Mouse (Mus musculus) forebrain, embryonic 12.5 days (tissue): ENCODE results near the gene Col8a2. TPM values are rescaled to one million over a fixed set of nuclear protein-coding genes. Genes with fewer than 3 reads are reported as not detected.

Source experiments
- ATAC-seq: fragments of 200-750 bp; cut with Nextera tagmentation; 2 replicates; pipeline ENCODE4 v1.8.0; 2017; ENCODE audit warnings: moderate TSS enrichment; ENCODE audit not compliant: low FRiP score
- H3K27ac ChIP-seq: fragments of 300-500 bp; sonication (generic); 2 replicates; pipeline ENCODE4 v1.5.1; 2016; ENCODE audit warnings: mild to moderate bottlenecking
- H3K27me3 ChIP-seq: fragments of 300-500 bp; sonication (generic); 2 replicates; pipeline ENCODE4 v1.6.1; 2016; ENCODE audit warnings: mild to moderate bottlenecking
- H3K36me3 ChIP-seq: fragments of 300-500 bp; sonication (generic); replicated peaks from 2 replicates; pipeline ENCODE4 v1.6.1; 2016; ENCODE audit warnings: mild to moderate bottlenecking
- H3K4me1 ChIP-seq: fragments of 300-500 bp; sonication (generic); 2 replicates; pipeline ENCODE4 v1.6.1; 2016
- H3K4me2 ChIP-seq: fragments of 300-500 bp; sonication (generic); 2 replicates; pipeline ENCODE4 v1.6.1; 2016; ENCODE audit warnings: mild to moderate bottlenecking, moderate library complexity
- H3K4me3 ChIP-seq: fragments of 300-500 bp; sonication (generic); replicated peaks from 2 replicates; pipeline ENCODE4 v1.5.1; 2016; ENCODE audit warnings: mild to moderate bottlenecking
- H3K9ac ChIP-seq: fragments of 300-500 bp; sonication (generic); 2 replicates; pipeline ENCODE4 v1.6.1; 2016; ENCODE audit warnings: mild to moderate bottlenecking
- H3K9me3 ChIP-seq: fragments of 300-500 bp; sonication (generic); 2 replicates; pipeline ENCODE4 v1.6.1; 2016
- WGBS: fragments of 180-500 bp; shearing (Covaris S2); methylation state at CpG from one replicate; pipeline ENCODE4 v1.1.7; 2016; 5-methylcytosine and 5-hydroxymethylcytosine counted together
- polyA plus RNA-seq: library from polyadenylated mRNA; unstranded; fragments of >200 nt; fragmentation: Nextera tagmentation; extraction: Ambion mirVana; gene quantifications from 2 replicates; pipeline ENCODE4 v1.2.1, GENCODE M21; 2016

Col8a2 gene
- polyA plus RNA-seq, 1 experiment from 2014 or later: 22.6 TPM

DNA sequence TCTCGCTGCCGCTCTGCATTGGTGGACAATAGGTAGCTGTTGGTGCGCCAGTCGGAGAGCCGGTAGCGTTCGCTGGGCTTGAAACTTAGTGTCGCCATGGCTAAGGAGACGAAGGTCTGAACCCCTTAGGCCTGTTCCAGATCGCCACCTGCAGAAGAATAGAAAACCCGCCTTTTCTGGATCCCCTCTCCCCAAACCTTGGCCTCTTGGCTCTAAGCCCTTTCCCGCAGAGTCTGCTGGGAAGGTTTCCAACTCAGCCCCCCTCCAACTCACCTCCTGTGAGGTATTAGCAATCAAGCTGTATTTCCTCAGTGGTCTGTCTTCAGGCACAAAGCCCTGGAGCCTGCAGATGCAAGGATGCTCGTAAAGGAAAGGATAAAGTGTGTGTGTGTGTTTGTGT, 38.3 kb downstream of the Col8a2 start:
- H3K9ac ChIP-seq: no peak overlapping the region
- WGBS: 9% methylated on average over 13 of the region's 13 CpGs

DNA sequence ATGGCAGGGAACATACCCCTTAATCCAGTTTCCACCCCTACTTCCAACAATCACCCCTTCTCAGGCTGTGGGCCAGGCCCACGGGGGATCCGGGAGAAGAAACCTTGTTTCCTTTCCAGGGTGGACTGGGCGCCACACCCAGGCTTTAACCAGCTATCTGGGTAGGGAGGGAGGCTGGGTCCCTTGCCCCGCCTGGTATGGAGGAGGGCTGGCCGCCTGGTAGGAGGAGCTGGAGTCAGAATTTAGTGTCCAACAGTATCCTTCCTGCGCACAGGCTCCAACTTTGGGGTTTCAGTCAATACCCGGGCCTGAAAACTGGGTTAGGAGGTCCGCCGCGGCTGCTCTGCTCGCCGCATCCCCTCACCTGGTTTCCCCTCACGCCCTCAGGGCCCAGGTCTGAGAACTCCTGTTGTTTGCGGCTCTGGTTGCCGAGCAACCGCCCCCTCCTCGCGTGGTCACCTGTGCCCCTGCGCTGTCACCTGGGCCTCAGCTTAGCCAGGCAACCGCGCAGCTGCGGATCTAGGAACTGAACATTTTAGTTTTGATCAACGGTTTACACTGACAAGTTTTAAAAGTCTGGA, 38.8 kb downstream of the Col8a2 start, which contains the start of gene Tekt2:
Gene Tekt2, minus strand, starts transcription at position 408 of the 581 bp plus-strand sequence.
- Histone ChIP-seq H3K4me2 (peak within 1 kb of the TSS; percentile 31), H3K27me3 (peaks cover 35% of the 10 kb centered on the region), H3K36me3 (no peaks in the 10 kb centered on the region), H3K4me3 (no peak within 1 kb of the TSS), H3K4me1 (peaks cover 7% of the 10 kb centered on the region), H3K9me3 (no peaks in the 10 kb centered on the region), H3K9ac (no peak within 1 kb of the TSS; the same call in 1 of the 2 replicates), H3K27ac (no peak within 1 kb of the TSS)
- no peak for ATAC-seq
- WGBS: 9% methylated on average over 23 of the region's 23 CpGs

More for the DNA sequence above, 38.3 kb downstream of the Col8a2 start:
- ATAC-seq: no peak
- Histone ChIP-seq H3K4me2 (peak overlapping the region; percentile 17), H3K36me3 (no peaks in the 10 kb centered on the region), H3K9me3 (no peaks in the 10 kb centered on the region), H3K27me3 (peaks cover 35% of the 10 kb centered on the region), H3K4me1 (peaks cover 12% of the 10 kb centered on the region), H3K27ac (no peak overlapping the region), H3K4me3 (no peak overlapping the region)

DNA sequence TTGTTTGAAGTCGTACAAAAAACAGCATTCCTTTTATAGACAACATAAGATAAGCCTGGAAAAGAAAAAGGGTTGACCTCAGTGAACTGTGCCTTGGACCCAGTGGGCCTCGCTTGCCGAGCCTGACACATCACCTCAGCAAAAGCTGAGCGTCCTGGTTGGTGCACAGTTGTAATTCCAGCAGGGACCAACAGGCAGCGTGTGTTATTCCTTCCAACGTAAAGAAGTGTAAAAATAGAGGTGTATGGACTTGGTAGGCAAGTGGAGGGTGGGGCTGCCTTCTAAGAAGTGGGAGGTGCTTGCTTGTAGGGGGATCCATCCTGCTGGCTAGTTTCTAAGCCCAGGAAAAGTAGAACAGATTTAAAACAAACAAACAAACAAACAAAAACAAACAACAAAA, 39.4 kb downstream of the Col8a2 start:
- Histone ChIP-seq H3K27ac (no peak overlapping the region), H3K9ac (no peak overlapping the region), H3K9me3 (no peaks in the 10 kb centered on the region), H3K4me3 (no peak overlapping the region), H3K4me2 (no peak overlapping the region), H3K4me1 (peaks cover under 1% of the 10 kb centered on the region; the same call in 1 of the 2 replicates), H3K27me3 (peaks cover 35% of the 10 kb centered on the region), H3K36me3 (no peaks in the 10 kb centered on the region)
- WGBS: 25% methylated on average over 6 of the region's 6 CpGs
- ATAC-seq: no peak

- H3K4me1 ChIP-seq: no peaks in the 10 kb centered on the region
- H3K4me2 ChIP-seq: no peak overlapping the region
- H3K9ac ChIP-seq: no peak overlapping the region
- ATAC-seq: no peak
- H3K27me3 ChIP-seq: peaks cover 4% of the 10 kb centered on the region
- no peak overlapping the region for H3K27ac ChIP-seq
- H3K36me3 ChIP-seq: no peaks in the 10 kb centered on the region; the same call in 1 of the 2 replicates
- 89% methylated on average over 4 of the region's 4 CpGs for WGBS
- no peaks in the 10 kb centered on the region for H3K9me3 ChIP-seq
- no peak overlapping the region for H3K4me3 ChIP-seq
These were observed 43.7 kb downstream of the Col8a2 start for GRCm38 (mm10) chr4:126330295-126330694.

- no peak for ATAC-seq
- Histone ChIP-seq H3K36me3 (no peaks in the 10 kb centered on the region; the same call in 1 of the 2 replicates), H3K9me3 (no peaks in the 10 kb centered on the region), H3K27me3 (no peaks in the 10 kb centered on the region), H3K4me1 (no peaks in the 10 kb centered on the region), H3K4me3 (no peak overlapping the region), H3K4me2 (no peak overlapping the region), H3K27ac (no peak overlapping the region), H3K9ac (no peak overlapping the region)
- WGBS: 81% methylated on average over 1 of the region's 1 CpGs
These were observed 45.2 kb downstream of the Col8a2 start for GRCm38 (mm10) chr4:126331751-126332150.

GRCm38 (mm10) chr4:126332358-126332757, 45.8 kb downstream of the Col8a2 start:
- Histone ChIP-seq H3K4me1 (no peaks in the 10 kb centered on the region), H3K36me3 (no peaks in the 10 kb centered on the region; the same call in 1 of the 2 replicates), H3K9me3 (no peaks in the 10 kb centered on the region), H3K27ac (no peak overlapping the region), H3K4me2 (no peak overlapping the region), H3K27me3 (no peaks in the 10 kb centered on the region), H3K4me3 (no peak overlapping the region), H3K9ac (no peak overlapping the region)
- ATAC-seq: no peak
- WGBS: 58% methylated on average over 3 of the region's 3 CpGs

- no peak for ATAC-seq
- Histone ChIP-seq H3K4me1 (no peaks in the 10 kb centered on the region), H3K9me3 (no peaks in the 10 kb centered on the region), H3K27ac (no peak overlapping the region), H3K4me2 (no peak overlapping the region), H3K27me3 (no peaks in the 10 kb centered on the region), H3K4me3 (no peak overlapping the region), H3K9ac (no peak overlapping the region), H3K36me3 (peaks cover 1% of the 10 kb centered on the region; the same call in 1 of the 2 replicates)
- 66% methylated on average over 4 of the region's 4 CpGs for WGBS
These were observed 52.9 kb downstream of the Col8a2 start for GRCm38 (mm10) chr4:126339461-126339860.

- no peak overlapping the region for H3K4me2 ChIP-seq
- no peak overlapping the region for H3K27ac ChIP-seq
- no peak for ATAC-seq
- H3K9ac ChIP-seq: no peak overlapping the region
- peaks cover 21% of the 10 kb centered on the region for H3K36me3 ChIP-seq
- WGBS: 78% methylated on average over 4 of the region's 4 CpGs
- no peaks in the 10 kb centered on the region for H3K9me3 ChIP-seq
- no peaks in the 10 kb centered on the region for H3K27me3 ChIP-seq
- no peaks in the 10 kb centered on the region for H3K4me1 ChIP-seq
- H3K4me3 ChIP-seq: no peak overlapping the region
These were observed 56.9 kb downstream of the Col8a2 start for GRCm38 (mm10) chr4:126343451-126343850.

DNA sequence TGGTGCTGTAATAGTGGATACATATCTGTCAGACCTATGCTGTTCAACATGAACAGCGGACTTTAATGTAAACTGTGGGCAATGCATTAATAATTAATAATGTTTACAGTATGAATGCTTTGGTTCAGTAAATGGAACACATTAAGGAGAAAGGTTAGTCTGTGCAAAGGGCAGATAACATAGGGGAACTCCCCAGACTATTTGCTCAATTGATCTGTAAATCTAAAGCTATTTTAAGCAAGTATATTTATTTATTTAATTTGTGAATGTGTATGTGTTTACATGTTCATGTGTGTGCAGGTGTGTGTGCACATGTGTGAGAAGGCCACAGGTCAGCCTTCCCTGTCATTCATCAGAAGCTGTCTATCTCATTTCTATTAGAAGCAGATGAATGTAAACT, 73.5 kb downstream of the Col8a2 start:
- H3K4me2 ChIP-seq: no peak overlapping the region
- H3K27ac ChIP-seq: no peak overlapping the region
- H3K27me3 ChIP-seq: no peaks in the 10 kb centered on the region
- H3K9me3 ChIP-seq: no peaks in the 10 kb centered on the region
- WGBS: 92% methylated on average over 1 of the region's 1 CpGs
- no peaks in the 10 kb centered on the region for H3K4me1 ChIP-seq
- ATAC-seq: no peak
- H3K9ac ChIP-seq: no peak overlapping the region
- peaks cover 39% of the 10 kb centered on the region for H3K36me3 ChIP-seq
- H3K4me3 ChIP-seq: no peak overlapping the region

Other genes starting within 250 kb of the Col8a2 start
- gene Mrps15, start 239.9 kb upstream of the Col8a2 start, polyA plus RNA-seq: 125 and 132 TPM in 2 replicates
- gene Oscp1, start 228.2 kb upstream of the Col8a2 start, polyA plus RNA-seq: 26.8 and 32.2 TPM in 2 replicates
- gene Lsm10, start 190.2 kb upstream of the Col8a2 start, polyA plus RNA-seq: 41.9 and 46.6 TPM in 2 replicates
- 42.8 and 48.5 TPM in 2 replicates for gene Stk40, start 182.8 kb upstream of the Col8a2 start, polyA plus RNA-seq
- 13.1 and 15.9 TPM in 2 replicates for gene Eva1b, start 139.0 kb upstream of the Col8a2 start, polyA plus RNA-seq
- gene Sh3d21, start 123.3 kb upstream of the Col8a2 start, polyA plus RNA-seq: 0.96 and 1.5 TPM in 2 replicates
- 284 and 305 TPM in 2 replicates for gene Thrap3, start 84.0 kb upstream of the Col8a2 start, polyA plus RNA-seq
- 104 and 105 TPM in 2 replicates for gene Map7d1, start 30.4 kb upstream of the Col8a2 start, polyA plus RNA-seq
- gene Trappc3, start 24.5 kb upstream of the Col8a2 start, polyA plus RNA-seq: 104 and 108 TPM in 2 replicates
- gene Adprhl2, start 34.9 kb downstream of the Col8a2 start, polyA plus RNA-seq: 68.5 and 72.4 TPM in 2 replicates
- gene Tekt2, start 38.9 kb downstream of the Col8a2 start, polyA plus RNA-seq: 7.7 and 10.8 TPM in 2 replicates
- 16.1 and 20.0 TPM in 2 replicates for gene Ago3, start 142.8 kb downstream of the Col8a2 start, polyA plus RNA-seq
- gene Ago1, start 181.8 kb downstream of the Col8a2 start, polyA plus RNA-seq: 20.1 and 23.4 TPM in 2 replicates
- 6.1 and 6.3 TPM in 2 replicates for gene Ago4, start 246.7 kb downstream of the Col8a2 start, polyA plus RNA-seq